Mouse (Mus musculus): Measurements from ENCODE around the gene Kirrel3.
A peak's percentile ranks its signal among the peaks of the same experiment; 100 is the strongest.

The Kirrel3 gene

DNA sequence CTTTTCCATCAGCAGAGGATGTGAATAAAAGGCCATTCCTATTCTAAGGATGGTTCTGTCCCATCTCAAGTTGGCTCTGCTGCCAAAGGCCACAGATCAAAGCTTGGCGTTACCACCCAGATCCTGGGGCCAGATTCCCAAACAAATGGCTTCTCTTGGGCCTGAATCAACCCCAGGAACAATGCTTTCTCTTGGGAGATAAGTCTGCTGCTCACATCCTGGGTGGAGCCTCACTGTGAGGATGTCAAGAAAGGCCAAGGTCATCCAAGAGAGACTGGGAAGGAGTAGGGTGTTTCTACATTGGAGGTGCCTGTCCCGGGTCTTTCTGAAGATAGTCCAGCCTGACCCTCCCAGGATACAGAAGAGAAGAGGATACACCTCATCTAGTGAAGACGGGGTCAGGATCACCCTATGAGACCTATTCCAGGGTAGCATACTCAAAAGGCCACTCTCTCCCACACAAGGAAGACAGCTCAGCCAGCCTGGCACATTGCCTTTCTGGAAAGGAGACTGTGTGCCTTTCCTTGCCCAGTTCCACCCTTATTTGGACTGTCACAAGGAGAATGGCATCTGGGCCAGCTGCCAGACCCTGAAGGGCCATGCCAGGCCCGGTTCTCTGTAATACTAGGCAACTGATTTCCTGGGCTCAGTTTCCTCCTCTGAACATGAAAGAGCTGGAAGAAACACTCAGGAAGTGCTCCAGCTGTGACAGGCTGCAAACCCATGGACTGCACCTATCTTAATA lies 507.9 kb downstream of the Kirrel3 start:
- DNase-seq = peak; percentile 91

GRCm38 (mm10) chr9:34995078-34995477 lies 509.4 kb downstream of the Kirrel3 start:
- DNase-seq = no peak

- peak; percentile 46 for DNase-seq
Measured at GRCm38 (mm10) chr9:34995660-34996378, 510.1 kb downstream of the Kirrel3 start.

- DNase-seq = no peak
Measured at GRCm38 (mm10) chr9:34997880-34998865, 512.5 kb downstream of the Kirrel3 start.

DNA sequence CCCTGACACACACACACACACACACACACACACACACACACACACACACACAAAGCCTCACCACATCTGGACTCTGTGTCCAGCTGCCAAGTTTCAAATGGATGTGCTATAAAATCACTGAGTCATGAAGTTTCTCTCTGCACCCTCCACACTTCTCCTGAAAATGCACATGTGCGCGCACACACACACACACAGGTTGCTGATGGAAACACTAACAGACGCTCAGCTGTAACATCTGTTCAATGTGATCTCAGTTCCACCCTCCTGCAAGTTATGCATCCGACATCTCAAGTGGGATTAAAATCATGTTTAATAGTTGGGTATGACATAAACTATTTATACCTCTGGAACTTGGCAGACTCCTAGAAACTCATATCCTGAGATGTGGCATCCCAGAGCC lies 518.4 kb downstream of the Kirrel3 start:
- DNase-seq = no peak

DNA sequence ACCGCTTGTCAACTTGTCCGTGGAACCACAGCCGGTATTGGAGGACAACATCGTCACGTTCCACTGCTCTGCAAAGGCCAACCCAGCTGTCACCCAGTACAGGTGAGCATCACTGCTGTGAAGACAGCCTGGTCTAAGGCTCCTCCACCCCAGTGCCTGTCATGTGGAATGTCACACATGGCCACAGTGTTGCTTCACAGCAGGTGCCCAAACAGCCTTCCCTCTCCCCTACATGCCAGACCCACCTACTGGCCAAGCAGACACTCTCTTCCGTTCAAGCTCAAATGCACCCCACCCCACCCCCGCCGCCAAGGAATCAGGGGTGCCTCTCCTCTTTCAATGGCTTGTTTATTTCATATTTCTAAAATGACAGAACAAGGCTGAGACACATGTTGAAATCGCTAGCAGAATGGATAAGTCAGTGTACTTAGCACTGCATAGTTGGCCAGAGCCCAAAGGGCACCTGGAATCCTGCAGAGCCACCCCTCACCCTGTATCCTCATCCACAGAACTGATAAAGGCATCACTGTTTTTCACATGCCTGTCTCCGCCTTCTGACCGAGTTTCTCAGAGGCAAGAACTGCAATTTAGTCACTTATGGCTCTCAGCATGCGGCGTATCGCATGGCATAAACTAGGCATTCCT lies 522.1 kb downstream of the Kirrel3 start:
- no peak for DNase-seq

DNA sequence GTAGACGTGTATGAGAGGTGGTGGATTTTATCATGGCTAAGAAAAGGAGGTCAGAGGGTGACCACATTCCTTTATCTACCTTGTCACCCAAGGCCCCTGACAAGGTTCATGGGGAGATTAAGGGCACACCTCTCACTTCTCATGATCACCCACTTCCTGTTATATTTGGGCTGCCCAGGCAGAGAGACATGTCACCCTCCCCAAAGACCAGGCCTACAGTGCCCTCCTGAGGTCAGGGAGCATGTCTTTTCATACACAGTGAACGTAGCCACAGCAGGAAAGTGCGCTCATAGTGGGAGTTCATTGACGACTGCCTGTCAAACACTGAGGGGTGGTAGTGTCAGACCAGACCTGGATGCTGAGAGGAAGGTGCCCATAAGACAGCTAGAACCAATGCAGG lies 531.1 kb downstream of the Kirrel3 start:
- peak; percentile 71 for DNase-seq

DNA sequence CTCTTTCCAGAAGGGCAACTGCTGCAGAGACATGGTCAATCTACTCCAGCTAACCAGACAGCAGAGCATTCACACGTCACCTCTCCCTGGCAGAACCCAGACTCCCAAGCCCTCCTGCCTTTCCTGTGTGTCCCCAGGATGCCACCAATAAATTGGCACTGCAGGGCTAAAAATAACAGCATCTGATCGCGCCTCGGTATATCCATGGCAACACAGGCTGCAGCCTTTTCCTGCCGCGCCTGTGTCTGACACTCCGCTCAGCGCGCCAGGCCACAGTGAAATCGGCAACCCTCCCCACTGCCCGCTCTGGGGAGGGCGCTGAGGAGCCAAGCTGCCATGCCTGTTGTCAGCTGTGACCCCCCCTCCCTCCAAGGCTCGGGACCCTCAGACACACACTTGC lies 531.9 kb downstream of the Kirrel3 start:
- DNase-seq = peak; percentile 60

GRCm38 (mm10) chr9:35018056-35018455 lies 532.4 kb downstream of the Kirrel3 start:
- DNase-seq = peak; percentile 51

DNA sequence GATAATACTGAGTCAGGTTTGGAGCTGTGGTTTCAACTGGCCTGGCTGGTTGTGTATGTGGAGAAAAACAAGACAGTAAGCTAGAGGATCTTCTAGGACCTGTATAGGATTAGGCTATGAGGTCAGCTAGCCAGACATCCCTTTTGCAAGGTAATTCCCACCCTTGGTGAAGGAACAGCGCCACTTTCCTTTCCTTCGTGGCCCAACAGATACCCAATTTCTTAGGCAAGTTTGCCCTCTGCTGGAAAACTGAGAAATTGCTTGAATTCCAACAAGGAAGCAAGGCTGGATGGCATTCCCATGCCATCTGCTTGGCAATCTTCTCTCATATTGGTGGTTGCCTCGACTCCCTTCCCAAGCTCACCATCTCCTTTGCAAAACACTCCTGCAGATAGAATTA lies 533.7 kb downstream of the Kirrel3 start:
- peak; percentile 87 for DNase-seq

GRCm38 (mm10) chr9:35020015-35020653 lies 534.4 kb downstream of the Kirrel3 start:
- peak; percentile 53 for DNase-seq

- DNase-seq = no peak
Measured at GRCm38 (mm10) chr9:35021744-35022143, 536.0 kb downstream of the Kirrel3 start.

GRCm38 (mm10) chr9:35024591-35025496 lies 539.1 kb downstream of the Kirrel3 start:
- DNase-seq = no peak

DNA sequence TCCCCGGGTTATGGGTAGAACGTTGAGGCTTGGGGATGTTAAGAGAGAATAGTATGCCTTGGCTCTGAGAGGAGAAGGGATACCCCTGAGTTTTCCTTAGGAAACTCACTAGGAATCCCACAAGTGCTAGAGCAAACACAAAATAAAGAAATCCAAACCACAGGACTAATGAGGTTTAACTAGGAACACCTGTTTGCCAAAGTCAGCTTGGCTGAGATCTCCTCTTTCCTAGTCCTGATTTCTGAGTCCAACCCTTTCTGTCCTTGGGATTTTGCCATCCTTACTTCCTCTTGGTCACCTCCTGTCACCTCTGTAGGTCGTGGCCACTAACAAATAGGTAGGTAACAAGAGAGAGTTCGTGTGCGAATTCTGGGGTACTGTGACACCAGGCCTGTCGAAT lies 540.6 kb downstream of the Kirrel3 start:
- DNase-seq = no peak

DNA sequence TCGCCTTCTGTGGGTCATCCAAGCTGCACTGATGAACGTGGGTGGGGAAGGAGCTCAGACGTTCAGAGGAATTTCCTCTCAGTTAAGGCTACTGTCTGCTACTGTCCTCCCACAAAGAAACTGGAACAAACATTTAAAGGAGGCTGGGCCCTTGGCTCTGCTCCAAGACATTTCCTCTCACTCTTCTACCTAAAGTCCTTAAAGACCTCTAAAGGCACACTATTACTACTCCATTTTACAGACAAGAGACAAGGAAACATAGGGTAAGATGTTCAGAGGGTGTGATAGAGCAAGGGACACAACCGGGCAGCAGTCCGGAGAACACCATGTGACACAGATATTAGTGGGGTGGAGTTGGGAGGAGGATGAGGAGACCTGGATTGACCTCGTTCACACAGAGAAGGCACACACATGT lies 541.2 kb downstream of the Kirrel3 start:
- DNase-seq = no peak

- no peak for DNase-seq
Measured at GRCm38 (mm10) chr9:35027382-35027997, 541.8 kb downstream of the Kirrel3 start.

GRCm38 (mm10) chr9:35030823-35031222 lies 545.1 kb downstream of the Kirrel3 start:
- no peak for DNase-seq

DNA sequence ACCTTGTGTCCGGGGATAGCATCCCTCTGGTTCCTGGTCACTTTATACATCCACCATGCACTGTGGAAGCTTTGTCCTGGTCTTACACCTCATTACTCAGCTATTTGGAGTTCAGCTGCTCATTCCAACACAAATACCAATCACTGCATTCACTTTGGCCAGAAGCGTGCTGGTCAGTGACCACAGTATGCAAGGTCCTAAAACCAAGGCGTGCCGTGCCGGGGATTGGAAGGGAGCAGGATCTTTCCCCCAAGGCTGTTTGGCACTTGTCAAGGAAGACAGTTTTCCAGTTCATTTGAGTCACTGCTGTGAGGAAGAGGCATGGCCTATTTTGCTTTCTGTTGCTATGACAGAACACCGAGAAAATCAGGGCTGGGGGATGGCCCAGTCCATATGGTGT lies 546.8 kb downstream of the Kirrel3 start:
- DNase-seq = peak; percentile 23

GRCm38 (mm10) chr9:35035074-35035473 lies 549.4 kb downstream of the Kirrel3 start:
- no peak for DNase-seq

DNA sequence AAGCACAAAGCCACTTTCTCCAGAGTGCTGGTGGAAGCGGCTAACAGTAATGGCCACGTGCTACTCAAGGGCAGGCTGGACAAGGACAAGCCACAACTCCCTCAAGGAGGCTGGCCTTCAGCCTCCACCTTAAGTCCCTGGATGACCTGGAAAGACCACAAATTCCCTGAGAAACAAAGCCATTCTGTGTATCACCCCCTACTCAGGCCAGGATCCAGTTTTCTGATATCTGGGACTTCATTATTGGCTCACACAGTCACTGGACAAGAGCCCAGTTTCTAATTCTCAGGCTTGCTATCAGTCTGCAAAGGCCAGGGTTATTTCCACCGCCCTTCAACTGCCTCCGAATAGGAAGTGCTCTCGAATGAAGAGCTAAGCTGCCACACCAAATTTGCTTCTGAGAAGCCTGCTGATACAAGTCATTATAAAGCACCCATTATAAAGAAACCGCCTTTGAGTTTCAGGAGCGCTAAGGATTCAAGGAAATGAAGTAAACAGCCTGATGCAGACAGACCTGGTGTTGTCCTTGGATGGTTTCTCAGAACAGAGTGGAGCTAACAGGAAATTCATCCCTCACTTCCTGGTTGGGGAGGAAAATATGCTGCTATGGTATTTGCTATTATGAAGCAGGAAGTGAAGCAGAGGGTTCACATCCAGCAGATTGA lies 553.4 kb downstream of the Kirrel3 start:
- DNase-seq = peak; percentile 23
